In genomic region chr9:108913161-108913560, GRCm38 (mm10) we compare ENCODE assay signal across 38 mouse cellular contexts. TPM values are rescaled to one million over a fixed set of nuclear protein-coding genes. Genes with fewer than 3 reads are reported as not detected.
"Had no signal": no experiment of that assay in that cellular context is flagged by ENCODE, and none has a peak within 500 bp of the region (broad histone marks: within the 10 kb centered on the region; RNA-seq: fewer than 3 reads in every experiment).

No protein-coding gene starts in this region.

- H3K27me3 ChIP-seq: limb, embryonic 12.5 days; limb, embryonic 13.5 days; limb, embryonic 15.5 days; liver, embryonic 12.5 days; liver, embryonic 13.5 days; liver, embryonic 15.5 days; lung, embryonic 15.5 days; midbrain, embryonic 12.5 days; midbrain, embryonic 13.5 days; midbrain, embryonic 15.5 days had no signal

- DNase-seq: left cerebral cortex, postnatal 4 days; liver; liver, embryonic 13.5 days; liver, postnatal 0 days; lung, adult 18-20 months; lung, adult 2 months; lung, embryonic 14.5 days; lung, postnatal 10 days; lung, postnatal 14 days; lung, postnatal 36 days; lung, postnatal 4 days; midbrain, embryonic 14.5 days had no signal

- H3K9ac ChIP-seq: limb, embryonic 12.5 days; limb, embryonic 13.5 days; limb, embryonic 15.5 days; liver, embryonic 12.5 days; liver, embryonic 13.5 days; liver, embryonic 14.5 days; liver, embryonic 15.5 days; liver, postnatal 0 days; lung, embryonic 14.5 days; lung, embryonic 15.5 days; midbrain, embryonic 12.5 days; midbrain, embryonic 13.5 days had no signal

- H3K27ac ChIP-seq: limb, embryonic 10.5 days; limb, embryonic 12.5 days; limb, embryonic 13.5 days; limb, embryonic 15.5 days; liver, embryonic 12.5 days; liver, embryonic 13.5 days; liver, embryonic 14.5 days; liver, embryonic 15.5 days; lung, embryonic 15.5 days; macrophage; midbrain, embryonic 10.5 days; midbrain, embryonic 12.5 days; midbrain, embryonic 13.5 days; midbrain, embryonic 15.5 days had no signal

- H3K36me3 ChIP-seq: limb, embryonic 10.5 days; limb, embryonic 12.5 days; limb, embryonic 13.5 days; limb, embryonic 15.5 days; liver, embryonic 12.5 days; liver, embryonic 13.5 days; liver, embryonic 15.5 days; lung, embryonic 15.5 days; midbrain, embryonic 10.5 days; midbrain, embryonic 12.5 days; midbrain, embryonic 15.5 days had no signal

- H3K4me3 ChIP-seq: limb, embryonic 10.5 days; limb, embryonic 12.5 days; limb, embryonic 13.5 days; limb, embryonic 15.5 days; liver, embryonic 12.5 days; liver, embryonic 13.5 days; liver, embryonic 15.5 days; lung, embryonic 15.5 days; megakaryocyte, embryonic 14.5 days; midbrain, embryonic 10.5 days; midbrain, embryonic 12.5 days; midbrain, embryonic 13.5 days; midbrain, embryonic 15.5 days; myocyte had no signal

- H3K4me1 ChIP-seq: limb, embryonic 10.5 days; limb, embryonic 12.5 days; limb, embryonic 15.5 days; liver, embryonic 12.5 days; liver, embryonic 15.5 days; lung, embryonic 15.5 days; midbrain, embryonic 12.5 days; midbrain, embryonic 15.5 days had no signal

RNA-seq across cellular contexts. Expression of gene Tmem89, which starts 1.3 kb away (rescaled TPM):
- total RNA-seq: left cerebral cortex, postnatal 10 days; left cerebral cortex, postnatal 14 days; liver, adult 2 months; megakaryocyte-erythroid progenitor cell, adult 5-6 weeks; monocyte, adult 5-6 weeks had no signal
- polyA plus RNA-seq: limb, embryonic 10.5 days; limb, embryonic 11.5 days; limb, embryonic 12.5 days; limb, embryonic 13.5 days; liver, embryonic 11.5 days; liver, embryonic 12.5 days; liver, embryonic 13.5 days; liver, embryonic 14.5 days; liver, embryonic 15.5 days; liver, embryonic 16.5 days; liver, postnatal 0 days; lung, embryonic 14.5 days; macrophage; midbrain, embryonic 10.5 days; midbrain, embryonic 11.5 days; midbrain, embryonic 12.5 days; midbrain, embryonic 14.5 days; midbrain, embryonic 16.5 days; myocyte; neural tube, embryonic 11.5 days had no signal
